Mouse (Mus musculus) CD8-positive naive resting alpha-beta T cell, adult 2 months (primary cell): ENCODE measurements around the gene Reln.

Source experiments
- DNase-seq, 2 experiments: peaks; one replicate each; pipeline ENCODE4 v3.0.0; 2022; ENCODE audit warnings: low read depth in 2 of 2, low spot score in 2 of 2

Reln gene

DNA sequence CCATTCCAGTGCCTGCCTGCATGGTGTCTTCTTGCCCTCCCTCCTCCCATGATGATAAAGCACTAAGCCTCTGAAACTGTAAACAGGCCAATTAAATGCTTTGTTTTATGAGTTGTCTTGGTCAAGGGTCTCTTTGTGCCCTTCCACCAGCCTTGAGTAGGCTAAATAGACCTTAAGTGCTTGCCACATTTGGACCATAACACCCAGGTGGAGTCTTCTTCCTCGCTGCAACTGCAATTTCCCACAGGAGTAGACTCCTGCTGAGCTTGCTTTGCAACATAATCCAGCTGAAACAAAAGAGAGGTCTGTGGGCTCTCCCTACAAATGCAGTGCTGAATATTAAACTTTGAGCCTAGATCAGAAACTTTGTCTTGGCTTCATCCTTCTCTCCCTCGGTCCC is 35.5 kb downstream of the Reln start:
- DNase-seq = no peak

DNA sequence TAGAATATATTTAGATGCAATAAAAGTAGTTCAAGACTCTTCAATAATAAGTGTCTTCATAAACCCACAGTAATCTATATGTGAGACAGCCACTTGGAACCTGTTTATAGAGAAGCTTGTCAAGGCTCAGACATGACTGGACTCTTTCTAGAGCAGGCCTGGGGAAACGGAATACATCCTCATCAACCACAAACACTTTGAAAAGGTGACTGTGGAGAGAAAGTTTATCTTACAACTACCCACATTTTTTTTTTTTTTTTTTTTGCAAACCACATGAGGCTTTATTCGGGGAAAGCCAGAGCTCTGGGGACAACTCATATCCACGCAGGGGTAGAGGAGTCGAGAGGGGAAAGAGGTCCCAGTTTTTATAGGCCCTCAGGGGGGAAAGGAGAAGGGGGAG is 36.6 kb downstream of the Reln start:
- DNase-seq = no peak

GRCm38 (mm10) chr5:22307072-22307471 is 37.4 kb downstream of the Reln start:
- DNase-seq = no peak

DNA sequence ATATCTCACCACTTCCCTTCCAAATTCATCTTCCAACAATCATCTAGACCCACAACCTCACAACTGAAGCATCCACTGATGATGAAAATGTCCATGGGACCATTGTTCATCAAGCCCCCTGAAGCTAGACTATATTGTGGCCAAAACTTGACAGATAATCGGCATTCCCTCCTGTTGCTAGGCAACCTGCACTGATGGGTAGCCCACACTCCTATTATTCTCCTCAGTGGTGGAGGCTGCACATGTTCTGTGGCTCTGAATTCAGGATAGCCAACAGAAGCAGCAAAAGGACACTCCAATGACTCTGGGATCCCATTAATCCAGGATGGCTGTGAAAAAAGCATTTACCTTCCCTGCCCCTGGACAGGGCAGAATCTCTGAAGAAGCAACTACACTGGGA is 40.8 kb downstream of the Reln start:
- DNase-seq = no peak

DNA sequence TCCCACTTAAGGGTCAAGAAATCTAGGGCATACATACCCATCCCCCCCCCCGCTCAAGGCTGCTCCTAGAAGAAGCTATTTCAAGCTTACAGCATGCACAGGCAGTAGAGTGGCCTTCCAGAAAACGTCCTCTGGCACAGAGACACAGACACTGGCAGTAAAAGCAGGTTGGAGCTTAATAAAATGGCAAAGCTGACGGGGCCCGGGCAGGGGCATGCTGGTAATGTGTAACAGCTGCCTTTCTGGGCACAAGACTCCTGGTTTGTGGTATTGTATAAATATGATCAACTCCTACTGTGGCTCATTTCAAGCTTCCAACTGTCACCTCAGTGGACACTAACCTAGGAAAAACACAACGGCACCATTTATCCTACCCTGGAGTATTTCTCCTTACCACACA is 42.2 kb downstream of the Reln start:
- no peak for DNase-seq

- no peak for DNase-seq
These were observed 43.7 kb downstream of the Reln start for GRCm38 (mm10) chr5:22300788-22301187.

DNA sequence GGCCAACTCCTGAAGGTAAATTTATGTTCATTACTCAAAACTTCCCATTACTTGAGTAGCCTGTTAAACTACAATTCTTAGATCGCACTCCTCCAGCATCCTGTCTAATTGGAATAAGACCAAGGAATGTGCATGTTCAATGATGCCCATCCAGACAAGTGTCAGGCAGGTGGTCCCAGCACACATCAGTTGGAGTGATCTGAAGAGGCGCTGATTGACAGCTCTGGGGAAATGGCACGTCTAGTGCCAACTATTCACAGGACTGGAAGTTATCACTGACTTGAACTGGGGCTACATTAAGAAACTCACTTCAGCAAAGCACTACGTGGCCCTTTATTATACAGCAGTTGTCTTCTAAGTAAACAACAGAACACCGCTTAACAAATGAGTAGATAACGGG is 44.5 kb downstream of the Reln start:
- no peak for DNase-seq

- no peak for DNase-seq
These were observed 49.3 kb downstream of the Reln start for GRCm38 (mm10) chr5:22295161-22295560.

- DNase-seq = no peak
These were observed 53.1 kb downstream of the Reln start for GRCm38 (mm10) chr5:22291409-22291808.

DNA sequence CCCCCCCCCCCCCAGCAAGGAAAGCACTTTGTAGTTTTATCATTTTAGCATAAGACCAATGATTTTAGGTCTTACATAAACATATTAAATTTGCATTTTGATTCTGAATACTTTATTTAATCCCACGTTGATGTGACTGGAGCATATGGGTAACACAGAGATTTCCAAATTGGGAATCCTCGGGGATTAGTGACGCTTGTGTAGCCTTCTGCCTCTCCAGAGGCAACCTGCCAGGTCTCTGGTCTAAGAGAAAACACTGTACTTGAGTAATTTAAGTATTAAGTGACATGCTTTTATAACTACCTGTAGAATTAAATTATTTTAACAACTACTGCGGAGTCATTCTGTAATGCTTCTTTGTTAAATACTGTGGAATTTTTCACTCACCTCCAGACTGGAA is 59.1 kb downstream of the Reln start:
- no peak for DNase-seq

DNA sequence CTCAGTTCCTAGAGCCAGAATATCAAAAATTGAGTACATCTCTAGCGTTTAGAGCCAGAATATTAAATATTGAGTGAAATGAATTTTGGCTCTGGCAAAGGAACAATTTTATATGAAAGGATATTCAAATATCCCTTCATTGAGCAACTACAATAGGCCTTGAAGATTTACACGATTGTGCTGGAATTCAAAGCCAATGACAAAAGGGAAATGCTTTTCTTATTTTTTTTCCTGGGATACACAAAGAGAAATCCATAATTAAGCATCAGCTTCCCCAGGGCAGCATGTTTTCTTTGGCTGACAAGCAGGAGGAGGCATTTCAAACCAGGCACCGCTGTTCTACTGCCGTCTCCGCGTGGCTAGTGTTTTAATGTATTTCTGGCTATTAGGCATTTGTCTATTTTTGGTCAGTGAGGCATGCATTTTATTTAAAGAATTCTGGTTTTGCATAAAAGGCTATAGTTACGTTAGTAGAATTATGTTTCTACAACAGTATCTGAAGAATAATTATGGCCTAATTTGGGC is 62.3 kb downstream of the Reln start:
- no peak for DNase-seq

GRCm38 (mm10) chr5:22280534-22281164 is 63.9 kb downstream of the Reln start:
- no peak for DNase-seq

DNA sequence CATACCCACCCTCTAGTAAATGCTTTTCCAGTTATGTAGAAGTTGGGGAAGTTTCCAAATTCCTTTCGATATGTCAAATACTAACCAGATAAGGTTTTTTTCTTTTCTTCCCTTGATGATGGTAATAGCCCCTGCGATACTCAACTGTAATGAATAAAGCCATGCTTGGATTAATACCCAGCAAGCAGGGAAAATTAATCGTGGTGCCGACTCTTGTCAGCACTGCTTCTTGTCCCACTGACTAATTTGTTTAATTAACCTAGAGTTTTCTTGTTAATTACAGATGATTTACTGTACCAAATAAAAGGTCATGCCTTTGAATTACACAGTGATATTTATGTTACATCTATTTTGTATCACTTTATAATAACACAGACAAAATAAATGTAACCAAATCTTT is 65.3 kb downstream of the Reln start:
- DNase-seq = no peak

- DNase-seq = no peak
These were observed 70.4 kb downstream of the Reln start for GRCm38 (mm10) chr5:22274134-22274533.

- no peak for DNase-seq
These were observed 77.8 kb downstream of the Reln start for GRCm38 (mm10) chr5:22266489-22267301.

DNA sequence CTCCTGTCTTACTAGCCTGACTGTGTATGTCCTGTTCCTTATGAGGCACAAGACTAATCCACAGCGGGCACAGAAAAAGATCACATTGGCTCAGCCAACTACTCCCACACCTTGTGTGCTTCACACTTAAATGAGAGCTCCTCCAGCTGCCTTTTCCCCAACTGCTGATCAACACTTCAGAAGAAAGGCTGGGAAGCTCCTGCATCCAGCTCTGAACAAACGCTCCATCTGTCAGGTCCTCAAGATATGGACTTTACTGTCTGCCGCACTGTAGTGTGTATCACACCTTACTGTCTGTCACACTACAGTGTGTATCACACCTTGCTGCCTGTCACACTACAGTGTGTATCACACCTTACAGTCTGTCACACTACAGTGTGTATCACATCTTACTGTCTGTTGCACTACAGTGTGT is 82.1 kb downstream of the Reln start:
- DNase-seq = no peak

DNA sequence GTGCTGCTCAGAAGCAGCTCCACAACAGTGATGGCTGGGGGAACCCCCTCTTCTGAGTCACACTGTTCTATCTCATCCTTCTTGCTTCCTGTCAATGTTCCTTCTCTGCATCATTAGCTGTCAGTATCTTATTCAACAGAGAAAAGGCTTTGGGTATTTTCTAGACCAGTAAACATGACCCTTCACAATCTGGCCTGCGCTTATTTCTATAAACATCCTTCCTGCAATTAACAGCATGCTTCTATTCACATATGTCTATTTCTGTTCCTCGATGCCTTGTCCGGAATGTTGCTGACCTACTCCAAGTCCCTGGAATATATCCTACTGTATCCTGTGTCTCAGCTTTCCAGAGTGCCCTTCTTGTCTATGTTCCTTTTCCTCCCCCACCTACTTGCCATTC is 89.2 kb downstream of the Reln start:
- no peak for DNase-seq

DNA sequence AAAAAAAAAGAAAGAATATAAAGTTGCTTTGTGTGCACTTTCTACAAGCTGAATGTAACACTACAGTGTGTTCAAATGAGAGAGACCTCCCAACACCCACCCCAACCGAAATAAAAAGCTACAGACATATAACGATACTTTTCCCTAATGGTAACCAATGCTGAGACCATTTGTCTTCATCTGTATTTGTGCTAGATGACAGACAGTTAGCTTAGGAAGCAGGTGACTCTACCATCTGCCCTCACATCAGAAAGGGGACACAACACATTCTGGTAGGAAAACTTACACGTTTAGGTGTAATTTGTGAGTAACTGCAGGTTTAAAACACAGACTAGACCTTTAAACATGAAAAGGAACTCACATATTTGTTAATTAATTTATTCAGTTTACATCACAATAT is 90.6 kb downstream of the Reln start:
- no peak for DNase-seq

GRCm38 (mm10) chr5:22253318-22253717 is 91.2 kb downstream of the Reln start:
- DNase-seq = no peak

GRCm38 (mm10) chr5:22247850-22248249 is 96.7 kb downstream of the Reln start:
- DNase-seq = no peak

- no peak for DNase-seq
These were observed 99.4 kb downstream of the Reln start for GRCm38 (mm10) chr5:22245056-22245455.

- no peak for DNase-seq
These were observed 101.0 kb downstream of the Reln start for GRCm38 (mm10) chr5:22243538-22243937.

- DNase-seq = no peak
These were observed 102.9 kb downstream of the Reln start for GRCm38 (mm10) chr5:22241560-22241959.
